8 mouse cellular contexts compared by ENCODE assay signal in the genomic region with DNA sequence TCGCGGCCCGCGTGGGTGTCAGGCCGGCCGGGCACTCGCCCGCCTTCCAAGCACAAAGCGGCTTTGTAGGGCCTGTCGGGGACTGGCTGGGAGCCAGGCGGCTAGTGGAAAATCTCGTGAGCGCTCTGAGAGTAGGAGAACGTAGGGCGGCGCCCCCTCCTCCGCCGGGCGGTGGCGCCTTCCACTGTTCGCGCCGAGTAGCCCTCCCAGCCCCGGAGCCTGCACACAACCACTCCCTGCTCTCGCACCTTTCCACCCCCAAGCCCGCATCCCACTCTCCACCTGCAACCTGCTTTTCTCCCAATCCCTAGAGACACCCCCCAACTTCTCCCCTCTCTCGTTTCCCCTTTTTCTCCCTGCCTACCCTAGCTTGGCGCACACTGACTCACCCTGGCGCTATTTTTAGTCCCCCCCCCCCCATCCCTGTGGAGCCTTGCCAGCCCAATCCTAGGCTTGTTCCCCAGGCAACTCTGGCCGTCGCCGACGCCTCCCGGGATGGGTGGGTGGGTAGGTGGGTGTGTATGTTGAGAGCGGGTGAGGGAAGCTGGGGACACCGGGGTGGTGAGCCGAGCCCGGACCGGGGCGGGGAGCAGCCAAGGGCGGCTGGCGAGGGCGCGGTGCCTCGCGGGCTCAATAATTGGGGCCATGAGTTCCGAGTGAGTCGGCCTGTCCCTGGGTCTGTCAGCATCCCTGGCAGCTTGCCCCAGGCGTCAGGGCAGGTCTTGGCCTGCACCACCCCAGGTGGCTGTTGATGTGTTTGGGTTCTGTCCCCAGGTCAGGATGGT. TPM values are rescaled to one million over a fixed set of nuclear protein-coding genes. Genes with fewer than 3 reads are reported as not detected.
DNase-seq lines count a peak whose midpoint lies in the region; ATAC-seq and TF ChIP-seq lines count a peak whose summit lies in the region.

No protein-coding gene starts in this region.

- peaks cover 45% of the 10 kb centered on the region for H3K4me1 ChIP-seq in bone marrow macrophage, adult 2 months (ENCODE audit: control insufficient read depth, insufficient read depth, low read length)
- peaks cover 92% of the 10 kb centered on the region for H3K4me1 ChIP-seq in erythroblast, embryonic 14.5 days (ENCODE audit: control insufficient read depth)
- peaks cover 73% of the 10 kb centered on the region for H3K4me1 ChIP-seq in heart, embryonic 12.5 days (replicated peaks)
- H3K4me1 ChIP-seq in kidney, postnatal 0 days (replicated peaks; ENCODE audit: insufficient read depth, low read length) = peaks cover 49% of the 10 kb centered on the region
- peaks cover 67% of the 10 kb centered on the region for H3K4me1 ChIP-seq in liver, embryonic 11.5 days (replicated peaks; ENCODE audit: control insufficient read depth, insufficient read depth, low read length)

- no peaks in the 10 kb centered on the region for H3K9me3 ChIP-seq in erythroblast, embryonic 14.5 days (ENCODE audit: control insufficient read depth, low read length)
- H3K9me3 ChIP-seq in heart, embryonic 12.5 days (replicated peaks) = no peaks in the 10 kb centered on the region
- H3K9me3 ChIP-seq in kidney, postnatal 0 days (replicated peaks; ENCODE audit: low read length) = no peaks in the 10 kb centered on the region
- H3K9me3 ChIP-seq in liver, embryonic 11.5 days (ENCODE audit: control insufficient read depth, low read length) = no peaks in the 10 kb centered on the region

- peak overlapping the region; percentile 75 for H3K4me3 ChIP-seq in bone marrow macrophage, adult 2 months (ENCODE audit: insufficient read depth, low read length)
- peak overlapping the region; percentile 74 for H3K4me3 ChIP-seq in erythroblast, embryonic 14.5 days (replicated peaks)
- H3K4me3 ChIP-seq in heart, embryonic 12.5 days = peak overlapping the region; percentile 91
- H3K4me3 ChIP-seq in kidney, postnatal 0 days (replicated peaks; ENCODE audit: low read depth, low read length) = peak overlapping the region; percentile 62
- peak overlapping the region; percentile 62 for H3K4me3 ChIP-seq in liver, embryonic 11.5 days (ENCODE audit: low read depth, low read length)
- peak overlapping the region; percentile 37 for H3K4me3 ChIP-seq in myocyte

- H3K27me3 ChIP-seq in erythroblast, embryonic 14.5 days (ENCODE audit: control insufficient read depth) = no peaks in the 10 kb centered on the region
- no peaks in the 10 kb centered on the region for H3K27me3 ChIP-seq in heart, embryonic 12.5 days (replicated peaks)
- no peaks in the 10 kb centered on the region for H3K27me3 ChIP-seq in kidney, postnatal 0 days (ENCODE audit: insufficient read depth, low read length)
- no peaks in the 10 kb centered on the region for H3K27me3 ChIP-seq in liver, embryonic 11.5 days (replicated peaks; ENCODE audit: control insufficient read depth, insufficient read depth, low read length)
- no peaks in the 10 kb centered on the region for H3K27me3 ChIP-seq in myocyte (ENCODE audit: control insufficient read depth, insufficient read depth, insufficient read length)
- no peaks in the 10 kb centered on the region for H3K27me3 ChIP-seq in splenic B cell, adult 2 months (ENCODE audit: control insufficient read depth, insufficient read depth, low read length, poor library complexity, severe bottlenecking)

- TF ChIP-seq POLR2A in bone marrow macrophage, adult 2 months (IDR thresholded peaks at IDR 0.05; ENCODE audit: borderline replicate concordance, low read depth, low read length) = no peak
- TF ChIP-seq POLR2A in myocyte (IDR thresholded peaks at IDR 0.05; ENCODE audit: insufficient read length, low read depth) = peak; percentile 60

- ATAC-seq in heart, embryonic 12.5 days (ENCODE audit: insufficient number of reproducible peaks, low FRiP score) = peak; percentile 24
- peak; percentile 21 for ATAC-seq in kidney, postnatal 0 days (replicated peaks; ENCODE audit: low FRiP score, low read depth)
- peak; percentile 53 for ATAC-seq in liver, embryonic 11.5 days (replicated peaks; ENCODE audit: low FRiP score)

- H3K4me2 ChIP-seq in heart, embryonic 12.5 days = peak overlapping the region; percentile 86
- peak overlapping the region; percentile 97 for H3K4me2 ChIP-seq in kidney, postnatal 0 days (ENCODE audit: low read length)
- peak overlapping the region; percentile 87 for H3K4me2 ChIP-seq in liver, embryonic 11.5 days
- H3K4me2 ChIP-seq in myocyte (ENCODE audit: low read depth) = peak overlapping the region; percentile 82

- no peak for TF ChIP-seq CTCF in bone marrow macrophage, adult 2 months (IDR thresholded peaks at IDR 0.05; ENCODE audit: low read depth, low read length)
- TF ChIP-seq CTCF in kidney, postnatal 0 days (IDR thresholded peaks at IDR 0.05; ENCODE audit: low read depth) = peak; percentile 47

- H3K36me3 ChIP-seq in erythroblast, embryonic 14.5 days (ENCODE audit: control insufficient read depth) = peaks cover 41% of the 10 kb centered on the region
- H3K36me3 ChIP-seq in heart, embryonic 12.5 days = peaks cover 7% of the 10 kb centered on the region; the same call in 1 of the 2 replicates
- no peaks in the 10 kb centered on the region for H3K36me3 ChIP-seq in kidney, postnatal 0 days (ENCODE audit: insufficient read depth, low read length)
- H3K36me3 ChIP-seq in liver, embryonic 11.5 days (ENCODE audit: control insufficient read depth, insufficient read depth, low read length) = peaks cover 3% of the 10 kb centered on the region; the same call in 1 of the 2 replicates
- H3K36me3 ChIP-seq in myocyte (ENCODE audit: control insufficient read depth, insufficient read depth) = no peaks in the 10 kb centered on the region
- H3K36me3 ChIP-seq in splenic B cell, adult 2 months (ENCODE audit: control insufficient read depth, insufficient read depth, low read length, poor library complexity, severe bottlenecking) = no peaks in the 10 kb centered on the region; the same call in 1 of the 2 replicates

- WGBS in heart, embryonic 12.5 days = under 1% methylated on average over 48 of the region's 49 CpGs
- WGBS in kidney, postnatal 0 days = 1% methylated on average over 48 of the region's 49 CpGs
- WGBS in liver, embryonic 11.5 days = under 1% methylated on average over 46 of the region's 49 CpGs

- peak overlapping the region; percentile 99 for H3K27ac ChIP-seq in bone marrow macrophage, adult 2 months (ENCODE audit: insufficient read depth, low read depth, low read length)
- H3K27ac ChIP-seq in heart, embryonic 12.5 days (ENCODE audit: poor library complexity, severe bottlenecking) = peak overlapping the region; percentile 100
- peak overlapping the region; percentile 96 for H3K27ac ChIP-seq in kidney, postnatal 0 days
- peak overlapping the region; percentile 95 for H3K27ac ChIP-seq in liver, embryonic 11.5 days (ENCODE audit: low read depth, low read length)

- peak; percentile 84 to 87 for DNase-seq in B cell, adult 2 months
- DNase-seq in kidney, postnatal 0 days (ENCODE audit: low spot score) = peak; percentile 89
- DNase-seq in liver, embryonic 11.5 days (ENCODE audit: low spot score) = peak; percentile 88
- DNase-seq in splenic B cell, adult 2 months (ENCODE audit: low read depth, low spot score) = peak; percentile 92

- H3K79me2 ChIP-seq in myocyte (ENCODE audit: control insufficient read depth, insufficient read depth) = peaks cover 25% of the 10 kb centered on the region

- peak overlapping the region; percentile 57 for H3ac ChIP-seq in myocyte (ENCODE audit: control insufficient read depth, insufficient read length)

- peak overlapping the region; percentile 85 for H3K9ac ChIP-seq in heart, embryonic 12.5 days
- H3K9ac ChIP-seq in kidney, postnatal 0 days (ENCODE audit: low read depth, low read length) = peak overlapping the region; percentile 67
- H3K9ac ChIP-seq in liver, embryonic 11.5 days (ENCODE audit: low read depth, low read length) = peak overlapping the region; percentile 72

RNA-seq across cellular contexts. Expression of a gene that starts 11.8 kb away (rescaled TPM):
- 251 and 272 TPM in 2 replicates for polyA plus RNA-seq in bone marrow macrophage, adult 2 months (2012; ENCODE audit: insufficient read depth, insufficient read length, missing spikeins)
- 47.3 and 55.9 TPM in 2 replicates for polyA plus RNA-seq in erythroblast, embryonic 14.5 days (2012)
- polyA plus RNA-seq in heart, embryonic 12.5 days (2016; fragmentation: Nextera tagmentation; extraction: Ambion mirVana) = 28.8 and 30.5 TPM in 2 replicates
- 22.0 and 23.3 TPM in 2 replicates for polyA plus RNA-seq in kidney, postnatal 0 days (2015; fragmentation: Nextera tagmentation; extraction: Ambion mirVana)
- 21.6 and 25.2 TPM in 2 replicates for polyA plus RNA-seq in liver, embryonic 11.5 days (2014; fragmentation: Nextera tagmentation; extraction: Ambion mirVana)
- polyA plus RNA-seq in myocyte (2012; fragmentation: generic; extraction: Trizol) = 65.8 TPM

RNA-seq across cellular contexts. Expression of a gene that starts 18.5 kb away (rescaled TPM):
- polyA plus RNA-seq in bone marrow macrophage, adult 2 months (2012; ENCODE audit: insufficient read depth, insufficient read length, missing spikeins) = 35.5 and 38.0 TPM in 2 replicates
- 1.2 TPM in 2 replicates for polyA plus RNA-seq in erythroblast, embryonic 14.5 days (2012)
- 127 and 131 TPM in 2 replicates for polyA plus RNA-seq in heart, embryonic 12.5 days (2016; fragmentation: Nextera tagmentation; extraction: Ambion mirVana)
- 144 and 152 TPM in 2 replicates for polyA plus RNA-seq in kidney, postnatal 0 days (2015; fragmentation: Nextera tagmentation; extraction: Ambion mirVana)
- polyA plus RNA-seq in liver, embryonic 11.5 days (2014; fragmentation: Nextera tagmentation; extraction: Ambion mirVana) = 104 and 106 TPM in 2 replicates
- 54.0 TPM for polyA plus RNA-seq in myocyte (2012; fragmentation: generic; extraction: Trizol)

RNA-seq across cellular contexts. Expression of a gene that starts 21.9 kb away (rescaled TPM):
- polyA plus RNA-seq in bone marrow macrophage, adult 2 months (2012; ENCODE audit: insufficient read depth, insufficient read length, missing spikeins) = not detected in 2 replicates
- polyA plus RNA-seq in erythroblast, embryonic 14.5 days (2012) = not detected in 2 replicates
- not detected in 2 replicates for polyA plus RNA-seq in heart, embryonic 12.5 days (2016; fragmentation: Nextera tagmentation; extraction: Ambion mirVana)
- 0.21 and 0.26 TPM in 2 replicates for polyA plus RNA-seq in kidney, postnatal 0 days (2015; fragmentation: Nextera tagmentation; extraction: Ambion mirVana)
- polyA plus RNA-seq in liver, embryonic 11.5 days (2014; fragmentation: Nextera tagmentation; extraction: Ambion mirVana) = 0.32 and 0.68 TPM in 2 replicates
- not detected for polyA plus RNA-seq in myocyte (2012; fragmentation: generic; extraction: Trizol)

RNA-seq across cellular contexts. Expression of a gene that starts 26.6 kb away (rescaled TPM):
- not detected in 2 replicates for polyA plus RNA-seq in bone marrow macrophage, adult 2 months (2012; ENCODE audit: insufficient read depth, insufficient read length, missing spikeins)
- polyA plus RNA-seq in erythroblast, embryonic 14.5 days (2012) = not detected in 2 replicates
- 0.23 and 0.30 TPM in 2 replicates for polyA plus RNA-seq in heart, embryonic 12.5 days (2016; fragmentation: Nextera tagmentation; extraction: Ambion mirVana)
- polyA plus RNA-seq in kidney, postnatal 0 days (2015; fragmentation: Nextera tagmentation; extraction: Ambion mirVana) = 0.23 and 0.50 TPM in 2 replicates
- 0.16 and 0.32 TPM in 2 replicates for polyA plus RNA-seq in liver, embryonic 11.5 days (2014; fragmentation: Nextera tagmentation; extraction: Ambion mirVana)
- polyA plus RNA-seq in myocyte (2012; fragmentation: generic; extraction: Trizol) = 0.02 TPM

RNA-seq across cellular contexts. Expression of a gene that starts 28.7 kb away (rescaled TPM):
- 22.7 and 27.8 TPM in 2 replicates for polyA plus RNA-seq in bone marrow macrophage, adult 2 months (2012; ENCODE audit: insufficient read depth, insufficient read length, missing spikeins)
- polyA plus RNA-seq in erythroblast, embryonic 14.5 days (2012) = 3.2 and 3.6 TPM in 2 replicates
- 17.6 and 20.4 TPM in 2 replicates for polyA plus RNA-seq in heart, embryonic 12.5 days (2016; fragmentation: Nextera tagmentation; extraction: Ambion mirVana)
- 12.7 and 18.6 TPM in 2 replicates for polyA plus RNA-seq in kidney, postnatal 0 days (2015; fragmentation: Nextera tagmentation; extraction: Ambion mirVana)
- polyA plus RNA-seq in liver, embryonic 11.5 days (2014; fragmentation: Nextera tagmentation; extraction: Ambion mirVana) = 13.8 and 16.4 TPM in 2 replicates
- polyA plus RNA-seq in myocyte (2012; fragmentation: generic; extraction: Trizol) = 42.5 TPM

Comparison
In these comparisons a context has a peak if more than half of its experiments do, and no peak if none do; other contexts are left out.
1. Peak in every context shown above with its lines: DNase-seq, ATAC-seq, H3K4me3 ChIP-seq and H3K27ac ChIP-seq.
2. H3K4me3 ChIP-seq: peak in every context shown above with its lines; median percentile 91 in heart, embryonic 12.5 days; 75 in bone marrow macrophage, adult 2 months; 74 in erythroblast, embryonic 14.5 days; 62 in kidney, postnatal 0 days; 62 in liver, embryonic 11.5 days; 37 in myocyte.
3. RNA of a gene that starts 18.5 kb away (polyA plus RNA-seq): 144 to 152 TPM in kidney, postnatal 0 days, 127 to 131 TPM in heart, embryonic 12.5 days, 104 to 106 TPM in liver, embryonic 11.5 days, 54.0 TPM in myocyte (single experiment) and 35.5 to 38.0 TPM in bone marrow macrophage, adult 2 months; 1.2 TPM in erythroblast, embryonic 14.5 days; every median in the first group is over 10 times any median in the second.